Mouse (Mus musculus) spleen, embryonic (tissue): ENCODE data around the gene Rxfp2.

ENCODE experiments used
- CTCF ChIA-PET: fragments of 350-600 bp; sonication (Branson Sonifier 250); formaldehyde crosslinking; loops from one replicate; lab custom pipeline; 2022; lab: Charles Lee

Rxfp2 gene

GRCm38 (mm10) chr5:150036918-150037317, 18.4 kb downstream of the Rxfp2 start:
- CTCF ChIA-PET = interaction anchor here (0.6 kb wide), 1 partner anchor 24 kb away, joined by 3 read pairs; no protein-coding TSS in a partner anchor

- CTCF ChIA-PET = no interaction called here
Observed at GRCm38 (mm10) chr5:150044533-150044932, 26.1 kb downstream of the Rxfp2 start.

GRCm38 (mm10) chr5:150046438-150046837, 28.0 kb downstream of the Rxfp2 start:
- CTCF ChIA-PET = no interaction called here

- CTCF ChIA-PET = no interaction called here
Observed at GRCm38 (mm10) chr5:150049946-150050345, 31.5 kb downstream of the Rxfp2 start.

GRCm38 (mm10) chr5:150051828-150052227, 33.4 kb downstream of the Rxfp2 start:
- CTCF ChIA-PET = no interaction called here

- CTCF ChIA-PET = interaction anchor here (0.6 kb wide), 1 partner anchor 30 kb away, joined by 9 read pairs; no protein-coding TSS in a partner anchor
Observed at GRCm38 (mm10) chr5:150053294-150053693, 34.8 kb downstream of the Rxfp2 start.

- CTCF ChIA-PET = no interaction called here
Observed at GRCm38 (mm10) chr5:150053956-150054355, 35.5 kb downstream of the Rxfp2 start.

- CTCF ChIA-PET = no interaction called here
Observed at GRCm38 (mm10) chr5:150055322-150055721, 36.8 kb downstream of the Rxfp2 start.

GRCm38 (mm10) chr5:150056056-150056455, 37.6 kb downstream of the Rxfp2 start:
- CTCF ChIA-PET = no interaction called here

- CTCF ChIA-PET = interaction anchor here (0.7 kb wide), 2 partner anchors 110 to 1647 kb away, joined by 3 read pairs; no protein-coding TSS in a partner anchor
Observed at GRCm38 (mm10) chr5:150058845-150059244, 40.4 kb downstream of the Rxfp2 start.

- CTCF ChIA-PET = interaction anchor here (0.7 kb wide), 1 partner anchor 1648 kb away, joined by 3 read pairs; no protein-coding TSS in a partner anchor
Observed at GRCm38 (mm10) chr5:150059466-150059865, 41.0 kb downstream of the Rxfp2 start.

- CTCF ChIA-PET = no interaction called here
Observed at GRCm38 (mm10) chr5:150061086-150061485, 42.6 kb downstream of the Rxfp2 start.

- CTCF ChIA-PET = no interaction called here
Observed at GRCm38 (mm10) chr5:150064286-150064685, 45.8 kb downstream of the Rxfp2 start.

GRCm38 (mm10) chr5:150070086-150070485, 51.6 kb downstream of the Rxfp2 start:
- CTCF ChIA-PET = no interaction called here

GRCm38 (mm10) chr5:150071738-150072137, 53.3 kb downstream of the Rxfp2 start:
- CTCF ChIA-PET = no interaction called here

GRCm38 (mm10) chr5:150079866-150080797, 61.7 kb downstream of the Rxfp2 start:
- CTCF ChIA-PET = no interaction called here

- CTCF ChIA-PET = no interaction called here
Observed at GRCm38 (mm10) chr5:150082696-150083095, 64.2 kb downstream of the Rxfp2 start.

- CTCF ChIA-PET = no interaction called here
Observed at GRCm38 (mm10) chr5:150083190-150083589, 64.7 kb downstream of the Rxfp2 start.

GRCm38 (mm10) chr5:150097620-150098019, 79.1 kb downstream of the Rxfp2 start:
- CTCF ChIA-PET = interaction anchor here (0.6 to 1.7 kb wide), 3 partner anchors 22 to 895 kb away, joined by 3 to 5 read pairs (median 4); no protein-coding TSS in a partner anchor

- CTCF ChIA-PET = interaction anchor here (1.7 kb wide), 1 partner anchor 21 kb away, joined by 5 read pairs; no protein-coding TSS in a partner anchor
Observed at GRCm38 (mm10) chr5:150098754-150099153, 80.3 kb downstream of the Rxfp2 start.

GRCm38 (mm10) chr5:150101789-150102188, 83.3 kb downstream of the Rxfp2 start:
- CTCF ChIA-PET = interaction anchor here (0.5 kb wide), 1 partner anchor 364 kb away, joined by 3 read pairs; no protein-coding TSS in a partner anchor

GRCm38 (mm10) chr5:150106358-150106757, 87.9 kb downstream of the Rxfp2 start:
- CTCF ChIA-PET = no interaction called here

GRCm38 (mm10) chr5:150111236-150111635, 92.8 kb downstream of the Rxfp2 start:
- CTCF ChIA-PET = no interaction called here
